Mouse (Mus musculus) limb, embryonic 11.5 days (tissue): ENCODE measurements around the gene Bmp10. TPM values are rescaled to one million over a fixed set of nuclear protein-coding genes. Genes with fewer than 3 reads are reported as not detected.

Source experiments
- ATAC-seq: fragments of 200-750 bp; cut with Nextera tagmentation; 2 replicates; pipeline ENCODE4 v1.8.0; 2017; ENCODE audit warnings: low read depth; ENCODE audit not compliant: insufficient number of reproducible peaks, low FRiP score, low TSS enrichment
- DNase-seq: peaks from one replicate; pipeline ENCODE4 v3.0.0-alpha.2; 2015; ENCODE audit warnings: low spot score
- H3K27ac ChIP-seq: fragments of 300-500 bp; sonication (generic); replicated peaks from 2 replicates; pipeline ENCODE4 v1.5.1; 2014; ENCODE audit warnings: low read depth, mild to moderate bottlenecking, low read length
- H3K27me3 ChIP-seq: fragments of 300-500 bp; sonication (generic); 2 replicates; pipeline ENCODE4 v1.6.1; 2014; ENCODE audit warnings: mild to moderate bottlenecking, low read length, mixed read lengths; ENCODE audit not compliant: control insufficient read depth, insufficient read depth
- H3K36me3 ChIP-seq: fragments of 300-500 bp; sonication (generic); 2 replicates; pipeline ENCODE4 v1.6.1; 2014; ENCODE audit warnings: mild to moderate bottlenecking, low read length, moderate library complexity, mixed read lengths; ENCODE audit not compliant: control insufficient read depth, insufficient read depth
- H3K4me1 ChIP-seq: fragments of 300-500 bp; sonication (generic); 2 replicates; pipeline ENCODE4 v1.6.1; 2014; ENCODE audit warnings: low read length, mixed read lengths; ENCODE audit not compliant: control insufficient read depth, insufficient read depth
- H3K4me2 ChIP-seq: fragments of 300-500 bp; sonication (generic); 2 replicates; pipeline ENCODE4 v1.6.1; 2014; ENCODE audit warnings: low read depth, mild to moderate bottlenecking, moderate library complexity; ENCODE audit not compliant: severe bottlenecking
- H3K4me3 ChIP-seq: fragments of 300-500 bp; sonication (generic); 2 replicates; pipeline ENCODE4 v1.5.1; 2014; ENCODE audit warnings: low read depth, low read length
- H3K9ac ChIP-seq: fragments of 300-500 bp; sonication (generic); 2 replicates; pipeline ENCODE4 v1.6.1; 2014; ENCODE audit warnings: mild to moderate bottlenecking, low read length
- H3K9me3 ChIP-seq: fragments of 300-500 bp; sonication (generic); 2 replicates; pipeline ENCODE4 v1.6.1; 2016; ENCODE audit warnings: low read length; ENCODE audit not compliant: control insufficient read depth
- whole genome bisulfite sequencing: fragments of 180-500 bp; shearing (Covaris S2); extraction: QIAGEN DNeasy Blood & Tissue Kit; methylation state at CpG from one replicate; pipeline ENCODE4 v1.1.7; 2014; 5-methylcytosine and 5-hydroxymethylcytosine counted together
- polyA plus RNA-seq: library from polyadenylated mRNA; unstranded; fragments of >200 nt; fragmentation: Nextera tagmentation; extraction: Ambion mirVana; gene quantifications from 2 replicates; pipeline ENCODE4 v1.2.1, GENCODE M21; 2014

The Bmp10 gene
- polyA plus RNA-seq, 1 experiment from 2014 or later: not detected

DNA sequence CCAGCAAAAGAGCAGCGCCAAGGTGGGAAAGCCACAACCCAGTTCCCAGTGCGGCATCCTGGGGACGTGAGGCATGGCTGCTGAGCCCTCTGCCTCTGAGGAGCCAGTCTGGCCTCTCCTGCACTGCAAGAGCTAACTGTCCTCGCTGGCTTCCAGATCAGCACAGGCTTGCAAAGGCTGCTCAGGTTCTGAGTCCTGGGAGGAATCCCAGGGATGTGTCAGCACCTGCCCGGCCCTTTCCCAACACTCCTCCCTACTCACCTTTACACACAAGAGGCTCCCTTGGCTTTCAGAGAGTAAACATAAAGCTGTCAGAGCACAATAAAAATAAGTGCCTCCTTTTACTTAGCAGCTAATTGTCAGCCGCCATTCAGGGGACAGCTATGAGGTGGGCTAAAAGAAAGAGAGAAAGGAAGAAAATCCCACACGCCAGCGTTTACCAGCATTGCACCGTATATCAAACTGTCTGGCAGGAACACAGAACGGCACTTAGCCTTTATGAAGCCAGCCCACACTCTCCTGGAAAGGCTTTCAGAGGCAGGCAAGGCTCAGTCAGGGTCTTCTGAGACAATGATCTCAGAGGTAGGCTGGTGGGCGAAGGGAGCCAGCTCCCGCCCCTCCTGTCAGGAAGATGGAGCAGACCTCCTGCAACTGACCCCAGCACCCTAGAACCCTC lies 54.6 kb downstream of the Bmp10 start:
- H3K4me2 ChIP-seq: no peak overlapping the region
- no peak for DNase-seq
- no peak for ATAC-seq
- H3K4me3 ChIP-seq: no peak overlapping the region
- no peak overlapping the region for H3K9ac ChIP-seq
- 41% methylated on average over 12 of the region's 12 CpGs for WGBS
- H3K27me3 ChIP-seq: no peaks in the 10 kb centered on the region
- H3K4me1 ChIP-seq: no peaks in the 10 kb centered on the region
- no peaks in the 10 kb centered on the region for H3K9me3 ChIP-seq
- H3K27ac ChIP-seq: no peak overlapping the region
- H3K36me3 ChIP-seq: no peaks in the 10 kb centered on the region

DNA sequence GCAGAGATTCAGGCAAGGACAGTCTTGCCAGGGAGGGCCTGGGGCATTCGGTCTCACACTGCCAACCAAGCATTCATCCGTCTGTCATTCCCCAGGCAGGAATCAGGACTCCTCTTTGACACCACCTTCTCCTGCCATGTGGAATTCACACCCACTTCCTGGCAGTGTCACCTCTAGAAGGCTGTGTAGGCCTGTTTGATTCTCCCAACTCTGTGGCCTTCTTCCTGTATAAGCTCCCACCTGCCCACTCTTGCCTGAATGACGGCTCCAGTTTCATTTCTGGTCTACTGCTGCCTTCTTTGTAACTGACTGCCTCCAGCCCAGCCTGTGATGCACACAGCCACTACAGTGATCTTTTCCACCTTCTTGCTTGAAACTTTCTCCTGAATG lies 55.1 kb downstream of the Bmp10 start:
- Histone ChIP-seq H3K9ac (no peak overlapping the region), H3K27me3 (no peaks in the 10 kb centered on the region), H3K9me3 (no peaks in the 10 kb centered on the region), H3K4me3 (no peak overlapping the region), H3K27ac (no peak overlapping the region), H3K36me3 (no peaks in the 10 kb centered on the region), H3K4me2 (no peak overlapping the region), H3K4me1 (no peaks in the 10 kb centered on the region)
- WGBS: 44% methylated on average over 3 of the region's 3 CpGs
- ATAC-seq: no peak
- DNase-seq: no peak

DNA sequence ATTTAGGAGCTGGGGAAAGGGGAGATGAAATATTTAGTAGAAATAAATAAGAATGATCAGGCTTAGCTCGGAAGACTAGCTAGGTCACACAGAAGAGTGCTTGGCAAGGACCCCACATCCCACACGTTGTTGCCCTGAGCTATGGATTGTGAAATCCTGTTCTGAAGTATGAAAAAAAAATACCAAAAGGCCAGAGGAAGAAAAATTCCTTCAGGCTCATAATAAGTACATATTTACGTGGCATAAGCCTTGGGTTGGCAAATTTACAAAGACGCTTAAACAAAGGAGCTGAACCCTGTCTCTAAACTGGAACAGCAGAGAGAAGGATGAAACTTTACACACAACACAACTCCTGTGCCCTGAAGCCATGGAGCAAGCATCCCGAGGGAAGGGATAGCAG lies 56.0 kb downstream of the Bmp10 start:
- no peaks in the 10 kb centered on the region for H3K9me3 ChIP-seq
- ATAC-seq (no peak), DNase-seq (no peak)
- no peaks in the 10 kb centered on the region for H3K36me3 ChIP-seq
- no peak overlapping the region for H3K4me2 ChIP-seq
- H3K27me3 ChIP-seq: no peaks in the 10 kb centered on the region
- WGBS: 80% methylated on average over 5 of the region's 5 CpGs
- no peak overlapping the region for H3K9ac ChIP-seq
- H3K27ac ChIP-seq: no peak overlapping the region
- no peak overlapping the region for H3K4me3 ChIP-seq
- no peaks in the 10 kb centered on the region for H3K4me1 ChIP-seq

Other genes with a start within 250 kb of the Bmp10 start
- 13.2 and 16.0 TPM in 2 replicates for gene Antxr1, start 93.2 kb upstream of the Bmp10 start, polyA plus RNA-seq
- gene Gkn1, start 78.1 kb upstream of the Bmp10 start, polyA plus RNA-seq: not detected in 2 replicates
- gene Gkn2, start 55.6 kb upstream of the Bmp10 start, polyA plus RNA-seq: not detected in 2 replicates
- not detected in 2 replicates for gene Gkn3, start 40.1 kb upstream of the Bmp10 start, polyA plus RNA-seq
- gene Arhgap25, start 104.3 kb downstream of the Bmp10 start, polyA plus RNA-seq: 2.5 and 2.6 TPM in 2 replicates
- 0.75 and 0.95 TPM in 2 replicates for gene Prokr1, start 161.7 kb downstream of the Bmp10 start, polyA plus RNA-seq
- 15.4 and 17.1 TPM in 2 replicates for gene Aplf, start 243.2 kb downstream of the Bmp10 start, polyA plus RNA-seq